Mouse (Mus musculus) R1 (cell line): ENCODE results near the gene Tspear.
"Not testable (repeated sequence)": the region's sequence is repeated elsewhere in the genome, so short reads cannot be mapped to it uniquely, and the experiment has no call there.

ENCODE experiments used
- DNase-seq: peaks from one replicate; pipeline ENCODE4 v3.0.0-alpha.2; 2018; ENCODE audit warnings: low read depth, low spot score

Gene Tspear

GRCm38 (mm10) chr10:77685895-77686664 lies at the start of gene Tspear:
Gene Tspear (plus strand): TSS chr10:77686569.
- no peak for DNase-seq

GRCm38 (mm10) chr10:77638956-77639355 lies 47.4 kb upstream of the Tspear start:
- DNase-seq = no peak

GRCm38 (mm10) chr10:77643160-77643559 lies 43.2 kb upstream of the Tspear start:
- DNase-seq = no peak

- DNase-seq = no peak
These were observed 40.8 kb upstream of the Tspear start for GRCm38 (mm10) chr10:77645571-77645970.

- DNase-seq = no peak
These were observed 38.9 kb upstream of the Tspear start for GRCm38 (mm10) chr10:77647461-77647860.

GRCm38 (mm10) chr10:77647901-77648300 lies 38.5 kb upstream of the Tspear start:
- DNase-seq = peak; percentile 33

GRCm38 (mm10) chr10:77652046-77652445 lies 34.3 kb upstream of the Tspear start:
- no peak for DNase-seq

GRCm38 (mm10) chr10:77658286-77658994 lies 27.9 kb upstream of the Tspear start:
- DNase-seq = no peak

- peak; percentile 21 for DNase-seq
These were observed 22.3 kb upstream of the Tspear start for GRCm38 (mm10) chr10:77663949-77664665.

GRCm38 (mm10) chr10:77666342-77666741 lies 20.0 kb upstream of the Tspear start:
- no peak for DNase-seq

GRCm38 (mm10) chr10:77667402-77667801 lies 19.0 kb upstream of the Tspear start:
- DNase-seq = no peak

- no peak for DNase-seq
These were observed 15.7 kb upstream of the Tspear start for GRCm38 (mm10) chr10:77670710-77671109.

- no peak for DNase-seq
These were observed 14.8 kb upstream of the Tspear start for GRCm38 (mm10) chr10:77671519-77671918.

- DNase-seq = no peak
These were observed 12.6 kb upstream of the Tspear start for GRCm38 (mm10) chr10:77673765-77674164.

GRCm38 (mm10) chr10:77677562-77677961 lies 8.8 kb upstream of the Tspear start:
- no peak for DNase-seq

- DNase-seq = no peak
These were observed 3.4 kb upstream of the Tspear start for GRCm38 (mm10) chr10:77682994-77683393.

GRCm38 (mm10) chr10:77684181-77684580 lies 2.2 kb upstream of the Tspear start:
- no peak for DNase-seq

GRCm38 (mm10) chr10:77687021-77687420 lies 652 bp downstream of the Tspear start:
- DNase-seq = no peak

- not testable (repeated sequence) for DNase-seq
These were observed 4.0 kb downstream of the Tspear start, which contains the start of gene Gm19402 for GRCm38 (mm10) chr10:77690356-77690807. Gene Gm19402 (minus strand): TSS chr10:77690757.

- peak; percentile 41 for DNase-seq
These were observed 10.8 kb downstream of the Tspear start, which contains the start of gene Gm9508 for GRCm38 (mm10) chr10:77697133-77697532. Gene Gm9508 (minus strand): TSS chr10:77697233.

- DNase-seq = no peak
These were observed 20.0 kb downstream of the Tspear start, which contains the start of gene Gm10272 for GRCm38 (mm10) chr10:77706326-77706725. Gene Gm10272 (plus strand): TSS chr10:77706626.

GRCm38 (mm10) chr10:77709831-77710230 lies 23.5 kb downstream of the Tspear start:
- no peak for DNase-seq
